In genomic region chr4:109122830-109123555, GRCm38 (mm10) we compare ENCODE assay signal across 17 mouse cellular contexts.
A peak's percentile ranks its signal among the peaks of the same experiment; 100 is the strongest.
DNase-seq lines count a peak whose midpoint lies in the region; ATAC-seq and TF ChIP-seq lines count a peak whose summit lies in the region.
"Had no signal": no experiment of that assay in that cellular context is flagged by ENCODE, and none has a peak within 500 bp of the region (broad histone marks: within the 10 kb centered on the region; RNA-seq: fewer than 3 reads in every experiment).

No protein-coding gene starts in this region.

- H3K36me3 ChIP-seq in forebrain, embryonic 15.5 days, result no peaks in the 10 kb centered on the region
- no peaks in the 10 kb centered on the region for H3K36me3 ChIP-seq in forebrain, embryonic 10.5 days (replicated peaks)
- H3K36me3 ChIP-seq in liver, adult 2 months (ENCODE audit: control insufficient read depth, insufficient read depth, low read length), result 0 out of 2 replicates have a peak, but pooled peaks cover 2% of the 10 kb centered on the region
- H3K36me3 ChIP-seq in liver, embryonic 11.5 days (ENCODE audit: control insufficient read depth, insufficient read depth, low read length), result no peaks in the 10 kb centered on the region
- H3K36me3 ChIP-seq in CH12.LX (replicated peaks in 1 of 2; ENCODE audit: control insufficient read depth in 1 of 2, insufficient read depth in 1 of 2, low read length in 1 of 2), result no peaks in the 10 kb centered on the region
- H3K36me3 ChIP-seq: hindbrain, embryonic 10.5 days; midbrain, embryonic 12.5 days had no signal

- TF ChIP-seq RAD21 in CH12.LX (IDR thresholded peaks at IDR 0.05; ENCODE audit: low read depth, low read length), result no peak

- H3K27me3 ChIP-seq in forebrain, embryonic 15.5 days, result no peaks in the 10 kb centered on the region
- no peaks in the 10 kb centered on the region for H3K27me3 ChIP-seq in forebrain, embryonic 10.5 days (ENCODE audit: poor library complexity, severe bottlenecking)
- no peaks in the 10 kb centered on the region for H3K27me3 ChIP-seq in liver, adult 2 months (ENCODE audit: control insufficient read depth, insufficient read depth, low read length)
- no peaks in the 10 kb centered on the region for H3K27me3 ChIP-seq in liver, embryonic 11.5 days (replicated peaks; ENCODE audit: control insufficient read depth, insufficient read depth, low read length)
- H3K27me3 ChIP-seq in CH12.LX (replicated peaks), result no peaks in the 10 kb centered on the region
- H3K27me3 ChIP-seq: midbrain, embryonic 12.5 days had no signal

- dilution Hi-C loops in CH12.LX (cut with MboI; ENCODE audit: extremely low pct_ligation_motif_present, extremely low pct_unique_long_range_greater_than_20kb, low sequenced_read_pairs), result no loop called here

- no peaks in the 10 kb centered on the region for H3K9me3 ChIP-seq in forebrain, embryonic 15.5 days
- H3K9me3 ChIP-seq in forebrain, embryonic 10.5 days, result no peaks in the 10 kb centered on the region
- no peaks in the 10 kb centered on the region for H3K9me3 ChIP-seq in liver, embryonic 11.5 days (ENCODE audit: control insufficient read depth, low read length)
- H3K9me3 ChIP-seq in CH12.LX (replicated peaks; ENCODE audit: low read length), result no peaks in the 10 kb centered on the region
- H3K9me3 ChIP-seq: hindbrain, embryonic 10.5 days; midbrain, embryonic 12.5 days had no signal

- 79% methylated on average over 4 of the region's 4 CpGs for WGBS in forebrain, embryonic 15.5 days
- 86% methylated on average over 4 of the region's 4 CpGs for WGBS in forebrain, embryonic 10.5 days
- WGBS in liver, adult 2 months, result 39% methylated on average over 4 of the region's 4 CpGs
- WGBS in liver, embryonic 11.5 days, result 51% methylated on average over 4 of the region's 4 CpGs

- TF ChIP-seq EP300 in CH12.LX (IDR thresholded peaks at IDR 0.05; ENCODE audit: low read length), result 0 out of 2 replicates have a peak, but pooled peaks have one; percentile 27

- no peak overlapping the region for H3K4me2 ChIP-seq in forebrain, embryonic 15.5 days (replicated peaks)
- H3K4me2 ChIP-seq in liver, embryonic 11.5 days, result no peak overlapping the region
- H3K4me2 ChIP-seq in CH12.LX (ENCODE audit: insufficient read depth, low read depth, poor library complexity, severe bottlenecking), result peak overlapping the region; percentile 49
- H3K4me2 ChIP-seq: lung, embryonic 14.5 days; midbrain, embryonic 12.5 days had no signal

- H3K79me2 ChIP-seq in liver, adult 2 months (ENCODE audit: control insufficient read depth, insufficient read depth, low read length), result peaks cover 7% of the 10 kb centered on the region; the same call in 1 of the 2 replicates
- H3K79me2 ChIP-seq in CH12.LX (replicated peaks; ENCODE audit: control insufficient read depth, extremely low read depth, insufficient read depth, poor library complexity, severe bottlenecking), result no peaks in the 10 kb centered on the region

- no peak overlapping the region for H3K9ac ChIP-seq in forebrain, embryonic 15.5 days (replicated peaks)
- no peak overlapping the region for H3K9ac ChIP-seq in liver, adult 2 months (ENCODE audit: low read depth, low read length)
- no peak overlapping the region for H3K9ac ChIP-seq in liver, embryonic 11.5 days (ENCODE audit: low read depth, low read length)
- H3K9ac ChIP-seq in CH12.LX (ENCODE audit: insufficient read depth, low read depth), result no peak overlapping the region
- H3K9ac ChIP-seq: lung, embryonic 14.5 days; midbrain, embryonic 12.5 days had no signal

- TF ChIP-seq CTCF in liver, adult 2 months (IDR thresholded peaks at IDR 0.05; ENCODE audit: low read depth, low read length), result no peak
- no peak for TF ChIP-seq CTCF in CH12.LX (conservative IDR thresholded peaks at IDR 0.05 in 1 of 2, IDR thresholded peaks at IDR 0.05 in 1 of 2; ENCODE audit: low read depth in 2 of 2, low read length in 2 of 2)

- ATAC-seq in forebrain, embryonic 15.5 days (replicated peaks), result no peak
- no peak for ATAC-seq in liver, embryonic 11.5 days (replicated peaks; ENCODE audit: low FRiP score)
- ATAC-seq in megakaryocyte, adult 5-6 weeks (ENCODE audit: poor library complexity, severe bottlenecking), result peak; percentile 66
- ATAC-seq: activated CD4-positive, CD25-positive, alpha-beta regulatory T cell, adult 4 months; intestine, embryonic 16.5 days had no signal

- in situ Hi-C loops in CH12.LX (cut with MboI; ENCODE audit: low pct_ligation_motif_present, low pct_unique_long_range_greater_than_20kb, low sequenced_read_pairs), result no loop called here

- DNase-seq in forebrain, embryonic 10.5 days (ENCODE audit: extremely low spot score, low spot score), result no peak
- DNase-seq in liver, adult 2 months (ENCODE audit: extremely low read depth, low read depth, low spot score), result peak; percentile 82
- DNase-seq in liver, embryonic 11.5 days (ENCODE audit: low spot score), result no peak
- DNase-seq in CH12.LX (ENCODE audit: extremely low read depth) (no peak), liver (no peak)
- DNase-seq in spleen, adult 12 weeks (ENCODE audit: low spot score), result no peak
- DNase-seq: cerebellum, adult 11-12 months; kidney, postnatal 14 days; layer of hippocampus, postnatal 36 days; lung, embryonic 14.5 days; right cerebral cortex, postnatal 25 days had no signal

- TF ChIP-seq POLR2A in liver, adult 2 months (IDR thresholded peaks at IDR 0.05; ENCODE audit: extremely low read depth, insufficient read depth, low read length), result no peak
- TF ChIP-seq POLR2A in CH12.LX (IDR thresholded peaks at IDR 0.05; ENCODE audit: low read depth, low read length), result peak; percentile 27; the same call in 1 of the 2 replicates

- H3K4me3 ChIP-seq in forebrain, embryonic 15.5 days, result no peak overlapping the region
- no peak overlapping the region for H3K4me3 ChIP-seq in forebrain, embryonic 10.5 days
- no peak overlapping the region for H3K4me3 ChIP-seq in liver, adult 2 months (ENCODE audit: insufficient read depth, low read depth, low read length)
- no peak overlapping the region for H3K4me3 ChIP-seq in liver, embryonic 11.5 days (ENCODE audit: low read depth, low read length)
- H3K4me3 ChIP-seq in CH12.LX (replicated peaks in 1 of 3; ENCODE audit: low read depth in 2 of 3, low read length in 2 of 3, poor library complexity in 1 of 3), result peak overlapping the region in 1 of 3 experiments; percentile 0
- H3K4me3 ChIP-seq: hindbrain, embryonic 10.5 days; midbrain, embryonic 12.5 days had no signal

- peak overlapping the region; percentile 53 for H3K27ac ChIP-seq in forebrain, embryonic 15.5 days (replicated peaks)
- no peak overlapping the region for H3K27ac ChIP-seq in forebrain, embryonic 10.5 days
- peak overlapping the region; percentile 77 for H3K27ac ChIP-seq in liver, adult 2 months (replicated peaks; ENCODE audit: insufficient read depth, low read depth, low read length)
- H3K27ac ChIP-seq in liver, embryonic 11.5 days (ENCODE audit: low read depth, low read length), result no peak overlapping the region
- no peak overlapping the region for H3K27ac ChIP-seq in CH12.LX (ENCODE audit: insufficient read depth, low read depth)
- H3K27ac ChIP-seq: hindbrain, embryonic 10.5 days; midbrain, embryonic 12.5 days had no signal

- peaks cover 28% of the 10 kb centered on the region for H3K4me1 ChIP-seq in forebrain, embryonic 15.5 days
- H3K4me1 ChIP-seq in forebrain, embryonic 10.5 days, result peaks cover 20% of the 10 kb centered on the region
- peaks cover 17% of the 10 kb centered on the region for H3K4me1 ChIP-seq in liver, adult 2 months (ENCODE audit: control insufficient read depth, insufficient read depth, low read length)
- H3K4me1 ChIP-seq in liver, embryonic 11.5 days (replicated peaks; ENCODE audit: control insufficient read depth, insufficient read depth, low read length), result peaks cover 7% of the 10 kb centered on the region
- H3K4me1 ChIP-seq in CH12.LX (ENCODE audit: control insufficient read depth in 1 of 2, insufficient read depth in 2 of 2), result peaks cover 9 to 40% of the 10 kb centered on the region in 2 experiments

TF ChIP-seq in CH12.LX, 34 proteins besides CTCF, POLR2A, EP300 and RAD21:
- TF ChIP-seq ELF1 (IDR thresholded peaks at IDR 0.05; ENCODE audit: low read depth, low read length), result 0 out of 2 replicates have a peak, but pooled peaks have one; percentile 28
- no peak for TF ChIP-seq TBP (conservative IDR thresholded peaks at IDR 0.05; ENCODE audit: low read depth, low read length)
- peak; percentile 59; the same call in 1 of the 2 replicates for TF ChIP-seq MEF2A (IDR thresholded peaks at IDR 0.05; ENCODE audit: borderline replicate concordance, low read depth, low read length)
- TF ChIP-seq JUND (conservative IDR thresholded peaks at IDR 0.05; ENCODE audit: low read depth, low read length), result 0 out of 2 replicates have a peak, but pooled peaks have one; percentile 27

Comparison
In these comparisons a context has a peak if more than half of its experiments do, and no peak if none do; other contexts are left out.
1. H3K27ac ChIP-seq: peak in forebrain, embryonic 15.5 days (single experiment) and liver, adult 2 months (single experiment); none in forebrain, embryonic 10.5 days (single experiment), liver, embryonic 11.5 days (single experiment) and CH12.LX (single experiment).